Mouse (Mus musculus): ENCODE results near the gene Irs3.
A peak's percentile ranks its signal among the peaks of the same experiment; 100 is the strongest.

Irs3 gene

DNA sequence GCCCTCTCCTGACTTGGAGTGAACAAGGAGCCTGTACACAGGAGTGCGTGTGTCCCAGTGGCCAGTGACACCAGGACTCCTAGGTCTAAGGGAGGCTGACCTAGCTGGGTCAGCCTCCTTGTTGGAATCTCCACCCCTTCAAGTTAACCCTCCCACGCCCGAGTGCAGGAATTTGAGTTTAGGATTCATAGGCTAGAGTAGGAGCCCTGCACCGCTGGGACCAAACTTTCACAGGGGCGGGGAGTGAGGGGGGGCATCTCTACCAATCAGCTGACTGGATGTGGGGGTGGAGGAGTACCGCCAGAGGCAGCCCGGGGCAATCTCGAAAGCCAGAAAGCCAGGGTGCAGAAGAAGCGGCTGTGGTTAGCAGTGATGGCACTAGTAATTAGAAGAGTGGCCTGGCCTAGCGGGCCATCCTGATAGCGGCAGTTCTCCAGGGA lies at the start of gene Irs3:
Irs3 (minus strand) TSS at position 63 of the 440 bp plus-strand sequence.
- no peak for DNase-seq (ENCODE audit: low spot score)

DNA sequence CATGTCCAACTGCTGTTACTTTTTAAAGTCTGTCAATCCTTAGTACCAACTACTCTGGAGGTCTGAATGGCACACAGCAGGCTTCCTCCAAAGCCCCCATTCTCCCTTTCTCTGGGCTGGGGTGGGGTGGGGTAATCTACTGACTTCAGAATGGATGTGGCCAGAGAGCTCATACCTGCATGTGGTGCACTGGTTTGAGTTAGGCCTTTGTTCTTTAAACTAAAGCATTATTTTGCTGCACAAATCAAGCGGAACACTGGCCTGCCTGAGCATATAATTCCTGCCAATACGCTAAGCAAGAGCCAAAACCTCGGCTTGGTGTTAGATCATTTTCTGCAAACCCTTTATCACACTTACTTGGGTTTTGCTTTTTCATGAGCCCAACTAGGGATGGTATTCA lies 49.3 kb upstream of the Irs3 start:
- no peak for DNase-seq (ENCODE audit: low spot score)

DNA sequence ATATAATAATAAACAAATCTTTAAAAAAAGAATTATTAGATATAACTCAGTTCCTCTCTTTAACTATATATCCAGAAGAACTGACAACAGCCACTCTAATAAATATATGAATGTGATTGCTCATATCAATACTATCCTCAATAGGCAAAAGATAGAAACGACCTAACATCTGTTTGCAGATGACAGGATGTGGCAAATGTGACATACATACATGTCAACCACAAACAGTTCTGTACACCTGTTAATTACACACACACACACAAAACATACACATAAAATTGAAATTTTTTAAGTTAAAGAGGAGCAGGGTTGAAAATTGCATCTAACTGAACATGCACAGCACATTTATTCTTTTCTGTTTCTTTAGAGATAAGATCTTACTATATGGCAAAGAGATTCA lies 46.4 kb upstream of the Irs3 start:
- DNase-seq (ENCODE audit: low spot score), result no peak

DNA sequence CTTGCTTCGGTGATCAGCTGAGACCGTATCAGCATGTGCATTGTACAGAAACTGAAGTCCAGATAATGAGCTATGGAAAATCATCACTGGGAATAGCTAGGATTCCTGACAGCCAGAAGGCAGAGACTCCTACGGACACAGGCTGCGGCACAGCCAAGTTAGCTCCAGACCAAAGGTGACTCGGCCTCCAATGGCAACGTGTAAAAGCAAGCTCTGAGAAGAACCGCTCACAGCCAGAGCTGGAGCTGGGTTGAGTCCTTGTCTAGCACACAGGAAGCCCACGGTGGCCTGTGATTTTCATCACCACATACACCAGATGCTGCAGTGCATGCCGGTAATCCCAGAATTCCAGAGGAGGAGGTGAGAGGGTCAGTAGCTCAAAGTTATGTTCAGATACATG lies 45.0 kb upstream of the Irs3 start:
- DNase-seq (ENCODE audit: low spot score), result no peak

DNA sequence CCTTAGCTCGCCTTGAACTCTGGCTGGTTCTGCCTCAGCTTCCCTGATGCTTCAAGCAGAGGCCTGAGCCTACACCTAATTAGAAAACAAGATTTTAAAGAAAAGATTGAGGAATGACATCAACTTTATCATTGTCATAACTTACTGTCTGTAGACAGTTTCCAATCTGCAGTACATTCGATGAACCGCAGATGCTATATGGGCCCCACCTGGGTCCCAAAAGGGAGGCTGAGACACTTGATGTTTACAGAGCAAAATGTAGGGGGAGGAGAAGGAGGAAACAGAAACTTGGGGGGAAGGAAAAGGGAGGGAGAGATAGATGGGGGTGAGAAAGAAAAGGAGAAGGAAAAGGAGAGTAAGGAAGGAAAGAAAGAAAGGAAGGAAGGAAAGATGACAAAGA lies 44.5 kb upstream of the Irs3 start:
- no peak for DNase-seq (ENCODE audit: low spot score)

DNA sequence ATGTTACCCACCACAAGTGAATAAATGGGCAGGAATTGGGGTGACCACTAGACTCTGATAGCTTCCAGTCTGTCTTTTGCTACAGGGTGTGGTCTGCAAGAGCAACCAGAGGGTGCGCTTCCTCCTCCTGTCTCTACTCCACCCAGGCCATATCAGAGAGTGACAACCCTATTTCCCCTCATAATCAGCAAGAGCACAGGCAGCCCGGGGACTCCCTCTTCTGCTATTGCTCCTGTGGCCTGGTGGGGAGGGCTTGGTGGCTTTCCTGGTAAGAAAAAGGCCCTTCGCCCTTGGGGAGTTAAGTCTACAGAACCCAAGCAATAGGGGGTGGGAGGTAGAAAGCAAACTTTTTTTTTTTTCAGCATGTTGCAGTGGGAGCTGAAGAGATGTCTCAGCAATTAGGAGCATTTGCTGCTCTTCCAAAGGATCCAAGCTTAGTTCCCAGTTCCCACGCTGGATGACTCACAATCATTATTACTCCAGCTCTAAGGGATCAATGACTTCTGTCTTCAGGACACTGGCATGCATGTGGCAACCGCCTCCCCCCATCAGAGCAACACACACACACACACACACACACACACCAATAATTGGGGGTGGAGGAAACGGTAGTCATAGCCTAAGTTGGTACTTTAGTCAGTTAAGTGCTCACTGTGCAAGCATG lies 40.7 kb upstream of the Irs3 start:
- DNase-seq (ENCODE audit: low spot score), result peak; percentile 64

DNA sequence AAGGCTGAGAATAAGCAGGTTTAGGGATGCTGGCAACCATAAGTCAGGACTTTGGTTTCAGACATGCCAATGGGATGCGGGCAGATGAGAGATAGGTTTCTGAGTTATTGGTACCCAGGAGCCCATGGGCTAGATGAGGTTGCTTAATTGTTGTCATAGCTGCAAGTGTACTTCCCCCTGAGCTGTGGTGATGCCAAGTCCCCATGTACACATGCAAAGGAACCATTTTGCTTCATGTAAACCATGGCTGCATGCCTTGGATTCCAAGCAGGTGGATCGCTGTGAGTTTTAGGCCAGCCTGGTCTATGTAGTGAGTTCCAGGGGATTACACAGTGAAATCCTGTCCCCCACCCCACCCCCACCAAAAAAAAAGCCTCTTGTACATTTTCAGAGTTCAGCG lies 40.1 kb upstream of the Irs3 start:
- no peak for DNase-seq (ENCODE audit: low spot score)

DNA sequence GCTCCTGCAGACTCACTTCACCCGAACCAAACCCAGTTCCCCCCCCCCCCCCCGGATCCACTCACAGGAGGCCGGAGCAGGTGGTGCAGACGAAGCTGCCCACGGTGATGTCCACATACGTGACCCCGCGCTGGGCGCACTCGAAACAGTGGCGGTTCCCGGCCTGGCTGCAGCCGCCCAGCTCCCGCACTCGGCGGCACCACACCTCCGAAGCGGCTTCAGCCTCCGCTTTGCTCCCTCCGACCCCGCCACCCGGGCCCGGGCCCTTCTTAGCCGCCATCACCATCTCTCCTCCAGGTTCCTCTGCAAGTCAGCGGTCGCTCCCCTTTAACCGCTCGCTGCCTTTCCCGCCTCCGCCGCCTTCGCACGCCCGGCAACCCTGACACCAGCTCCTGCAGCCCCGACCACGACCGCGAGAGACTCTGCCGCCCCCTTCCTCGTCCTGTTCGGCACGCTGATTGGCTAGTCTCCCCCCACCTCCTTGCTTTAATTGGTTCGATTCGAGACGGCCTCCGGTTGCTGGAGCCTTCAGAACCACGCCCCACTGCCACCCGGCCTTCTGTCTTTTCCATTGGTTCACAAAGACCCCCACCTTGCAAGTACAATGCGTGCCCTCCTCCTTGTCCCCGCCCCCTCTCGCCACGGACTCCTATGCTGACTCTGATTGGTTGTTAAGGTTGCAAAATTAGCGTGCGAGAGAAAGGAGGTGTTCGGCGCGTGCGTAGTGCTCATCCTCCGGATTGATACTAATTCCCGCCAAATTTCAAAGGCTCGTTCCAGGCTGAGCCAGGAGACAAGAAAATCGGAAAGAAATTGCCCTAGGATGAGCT lies 39.0 kb upstream of the Irs3 start, which contains the start of gene Agfg2:
Agfg2 (minus strand) TSS at position 433 of the 830 bp plus-strand sequence.
- peak; percentile 95 for DNase-seq (ENCODE audit: low spot score)

DNA sequence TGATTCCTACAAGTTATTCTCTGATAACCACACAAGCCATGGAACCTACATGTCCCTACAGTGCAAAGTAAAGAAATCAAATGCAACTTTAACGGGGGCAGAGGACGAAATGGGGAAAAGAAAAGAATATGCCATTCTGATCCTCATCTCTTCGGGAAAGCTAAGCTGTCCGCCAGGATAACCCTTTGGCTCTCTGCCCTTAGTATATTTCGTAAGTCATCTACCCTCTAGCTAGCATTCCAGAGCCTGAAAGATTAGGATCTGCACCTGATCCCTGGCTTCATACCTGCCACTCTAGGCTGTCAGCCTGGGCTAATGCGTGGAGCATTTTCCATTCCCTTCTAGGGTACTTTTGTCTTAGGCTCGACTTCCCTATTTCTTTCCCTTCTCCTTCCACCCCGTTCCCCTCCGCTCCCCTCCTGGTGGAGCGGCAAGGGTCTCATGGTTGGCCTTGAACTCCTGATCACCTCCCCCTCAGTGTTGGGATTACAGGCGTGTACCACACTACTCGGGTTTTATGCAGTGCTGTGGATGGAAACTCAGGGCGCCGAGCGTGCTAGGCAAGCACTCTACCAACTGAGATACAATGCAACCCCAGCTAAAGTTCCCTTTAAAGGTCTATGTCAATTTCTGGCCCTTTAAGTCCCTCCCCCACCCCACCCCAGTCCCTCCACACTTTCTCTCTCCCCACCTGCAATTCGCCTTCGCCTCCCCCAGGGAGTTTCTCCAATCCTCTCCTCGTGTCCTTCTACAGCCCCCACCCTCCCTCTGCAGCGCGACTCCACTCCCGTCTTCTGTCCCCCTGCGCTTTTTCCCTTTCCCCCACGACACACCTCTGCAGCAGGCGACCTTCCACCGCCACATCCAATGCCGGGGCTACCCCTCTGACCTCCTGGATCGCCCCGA lies 38.1 kb upstream of the Irs3 start:
- no peak for DNase-seq (ENCODE audit: low spot score)

DNA sequence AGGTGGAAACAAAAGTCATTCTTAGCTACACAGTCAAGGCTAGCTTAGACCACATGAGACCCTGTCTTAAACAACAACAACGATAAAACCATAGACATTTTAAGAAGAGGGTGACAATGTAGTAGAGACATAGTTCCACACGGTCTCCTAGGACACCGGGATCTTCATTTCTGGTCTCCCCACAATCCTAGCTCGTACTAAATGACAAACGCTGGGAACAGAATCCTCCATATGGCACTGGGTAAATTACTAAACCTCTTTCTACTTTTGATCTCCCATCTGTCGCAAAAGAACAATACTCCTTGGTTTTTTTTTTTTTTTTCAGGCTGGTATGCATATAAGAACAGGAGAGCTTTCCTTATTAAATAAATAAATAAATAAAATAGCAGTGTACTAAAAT lies 37.0 kb upstream of the Irs3 start:
- DNase-seq (ENCODE audit: low spot score), result no peak

DNA sequence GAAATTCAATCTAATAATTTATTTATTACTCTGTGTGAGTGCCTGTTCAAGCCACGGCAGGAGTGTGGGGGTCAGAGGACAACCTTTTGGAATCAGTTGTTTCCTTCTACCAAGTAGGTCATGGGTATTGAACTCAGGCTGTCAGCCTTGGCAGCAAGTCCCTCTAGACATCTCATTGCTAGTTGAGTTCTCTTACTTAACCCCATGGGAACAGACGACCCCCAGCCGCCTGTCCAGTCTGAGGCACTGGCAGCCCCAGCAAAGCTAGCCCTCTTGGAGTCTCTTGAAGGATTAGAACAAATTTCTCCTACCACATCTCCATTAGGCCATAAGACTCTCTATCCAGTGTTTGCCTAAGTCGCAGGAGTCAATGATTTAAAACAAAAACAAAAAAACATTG lies 34.2 kb upstream of the Irs3 start:
- DNase-seq (ENCODE audit: low spot score), result no peak

DNA sequence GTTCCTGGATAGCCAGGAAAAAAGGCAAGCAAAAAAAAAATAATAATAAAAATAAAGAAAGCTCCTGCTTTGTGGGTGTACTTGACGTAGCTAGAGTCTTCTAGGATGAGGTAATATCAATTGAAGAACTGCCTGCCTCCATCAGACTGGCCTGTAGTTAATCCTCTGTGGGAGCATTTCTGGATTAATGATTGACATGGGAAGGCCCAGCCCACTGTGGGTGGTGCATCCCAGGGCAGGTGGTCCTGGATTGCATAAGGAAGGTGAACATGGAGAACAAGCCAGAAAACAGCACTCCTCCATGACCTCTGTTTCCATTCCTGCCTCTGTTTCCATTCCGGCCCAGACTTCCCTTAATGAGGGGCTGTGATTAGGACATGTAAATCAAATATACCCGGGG lies 33.2 kb upstream of the Irs3 start:
- DNase-seq (ENCODE audit: low spot score), result no peak

DNA sequence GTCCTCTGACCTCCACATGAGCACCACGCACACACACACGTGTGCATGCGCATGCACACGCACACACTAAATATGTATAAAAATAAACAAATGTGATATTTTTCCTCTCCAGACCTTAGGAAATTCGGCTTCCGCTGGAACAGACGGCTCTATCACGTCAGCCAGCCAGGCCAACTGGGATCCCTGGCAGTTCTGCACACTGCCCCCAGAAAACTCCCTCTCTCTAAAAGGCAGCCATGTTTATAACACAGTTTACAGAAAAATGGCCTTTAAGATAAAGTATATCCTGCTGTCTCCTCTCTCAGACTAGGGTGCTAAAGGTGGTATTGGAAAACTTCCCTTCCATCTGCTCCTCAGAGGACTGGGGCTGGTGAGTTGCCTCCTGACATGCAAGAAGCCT lies 32.3 kb upstream of the Irs3 start:
- DNase-seq (ENCODE audit: low spot score), result no peak

DNA sequence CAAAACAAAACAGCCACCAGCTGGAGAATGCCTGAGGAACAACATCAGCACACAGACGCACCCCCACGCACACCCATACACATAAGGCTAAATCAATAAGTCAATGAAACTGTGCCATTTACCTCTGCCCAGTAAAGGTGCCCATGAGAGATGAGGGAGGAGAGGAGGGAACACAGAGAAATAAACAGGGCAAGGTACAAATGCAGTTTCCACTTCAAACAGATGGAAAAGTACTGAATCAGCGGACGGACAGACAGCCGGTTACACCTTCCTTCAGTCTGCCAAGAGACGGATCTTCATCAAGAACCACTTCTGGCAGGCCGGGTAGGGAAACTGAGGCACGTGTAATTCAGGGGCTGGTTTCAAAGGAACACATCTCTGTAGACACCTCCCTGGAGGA lies 29.3 kb upstream of the Irs3 start:
- DNase-seq (ENCODE audit: low spot score), result no peak

DNA sequence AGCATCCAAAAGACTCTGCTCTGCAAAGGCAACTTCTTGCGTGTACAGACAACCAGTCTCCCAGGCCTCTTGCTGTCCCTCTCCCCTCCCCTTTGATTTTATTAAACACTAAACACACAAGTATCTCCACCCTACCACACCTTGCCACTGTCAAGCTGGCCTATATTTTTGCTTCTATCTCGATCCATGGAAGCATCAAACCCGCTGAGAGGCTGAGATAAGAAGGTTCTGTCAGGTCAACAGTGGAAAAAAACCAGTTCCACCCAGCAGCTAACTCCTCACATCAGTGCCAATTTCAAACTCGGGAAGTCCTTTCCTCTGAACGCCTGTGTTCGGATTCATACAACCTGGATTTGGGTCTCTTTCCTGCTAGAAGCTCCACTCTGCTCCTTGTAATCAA lies 27.5 kb upstream of the Irs3 start:
- no peak for DNase-seq (ENCODE audit: low spot score)

DNA sequence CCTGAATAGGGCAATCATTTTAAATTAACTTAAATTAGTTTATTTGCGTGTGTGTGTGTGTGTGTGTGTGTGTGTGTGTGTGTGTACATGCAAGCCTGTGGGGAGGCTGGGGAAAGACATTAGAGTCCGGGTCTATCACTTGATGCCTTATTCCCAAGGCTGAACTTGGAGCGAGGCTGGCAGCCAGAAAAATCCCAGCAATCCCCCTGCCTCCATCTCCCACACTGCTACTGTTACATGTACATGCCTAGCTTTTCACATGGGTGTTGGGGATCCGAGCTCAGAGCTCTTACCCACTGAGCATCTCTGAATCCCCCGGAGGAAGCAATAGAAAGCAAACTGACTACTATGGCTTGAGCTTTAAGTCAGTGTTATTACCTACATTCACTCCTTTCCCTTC lies 26.8 kb upstream of the Irs3 start:
- no peak for DNase-seq (ENCODE audit: low spot score)

DNA sequence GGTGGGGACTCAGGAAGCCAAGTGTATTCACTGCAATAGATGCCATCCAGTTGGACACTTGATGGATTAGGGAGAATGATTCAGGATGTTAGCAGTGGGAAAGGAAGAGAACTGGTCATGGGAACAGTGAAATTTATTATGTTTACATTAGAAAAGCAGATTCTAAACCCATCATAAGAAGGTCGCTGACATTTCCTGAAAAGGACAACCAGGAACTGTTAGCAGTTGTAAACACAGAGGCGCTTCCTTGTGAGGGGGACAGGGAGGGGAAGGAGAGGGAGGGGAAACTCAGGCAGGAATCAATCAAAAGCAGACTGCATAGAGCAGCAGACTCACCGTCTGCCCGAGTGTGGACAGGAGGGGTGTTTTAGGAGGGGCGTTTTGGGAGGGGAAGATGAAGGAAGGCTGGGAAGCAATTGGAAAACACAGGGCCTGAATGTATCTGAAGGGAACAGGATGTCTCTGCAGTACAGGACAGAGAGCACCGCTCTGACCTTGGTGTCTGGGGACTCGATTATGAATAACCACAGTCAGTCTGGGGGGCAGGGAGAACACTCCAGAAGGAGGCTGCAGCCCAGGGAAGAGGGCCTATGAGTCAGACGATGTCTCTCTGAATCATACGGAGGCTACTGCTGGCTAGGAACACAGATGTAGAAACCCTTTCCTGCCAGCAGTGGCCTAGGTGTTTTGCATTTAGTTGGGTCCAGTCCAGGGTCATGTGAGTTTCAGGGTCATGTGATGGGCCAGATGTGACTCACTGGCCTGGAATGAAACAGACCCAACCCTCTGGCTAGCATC lies 26.1 kb upstream of the Irs3 start:
- no peak for DNase-seq (ENCODE audit: low spot score)

DNA sequence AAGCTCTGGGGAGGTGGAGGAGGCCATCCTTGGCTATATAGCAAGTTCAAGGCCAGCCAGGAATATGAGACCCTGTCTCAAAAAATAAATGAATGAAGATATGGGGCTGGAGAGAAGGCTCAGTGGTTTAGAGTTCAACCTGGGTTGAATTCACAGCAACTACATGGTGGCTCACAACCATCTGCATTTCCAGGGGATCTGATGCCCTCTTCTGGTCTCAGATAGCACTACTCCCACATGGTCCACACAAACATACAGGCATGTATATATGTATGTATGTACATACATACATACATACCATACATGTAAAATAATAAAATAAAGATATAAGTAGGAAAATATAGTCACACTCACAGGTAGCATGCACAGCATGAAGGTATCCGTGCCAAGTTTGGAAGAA lies 24.7 kb upstream of the Irs3 start:
- no peak for DNase-seq (ENCODE audit: low spot score)

DNA sequence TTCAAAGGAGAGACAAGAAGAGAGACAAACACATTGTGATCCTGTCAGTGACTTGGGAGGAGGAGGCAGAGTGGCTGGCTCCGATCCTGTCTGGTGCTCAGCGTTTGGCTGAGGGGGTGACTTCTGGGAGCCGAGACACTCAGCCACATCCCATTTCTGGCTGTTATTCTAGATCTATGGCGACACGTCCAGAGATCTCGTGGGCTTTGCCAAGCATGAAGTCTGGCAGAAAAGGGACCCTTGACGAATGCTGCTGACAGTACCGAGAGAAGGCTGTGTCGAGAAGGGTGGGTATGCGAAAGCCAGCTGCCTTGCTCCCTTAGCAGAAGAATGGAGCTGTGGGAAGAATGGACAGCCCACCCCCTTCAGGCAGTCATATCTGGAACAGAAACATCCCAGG lies 23.5 kb upstream of the Irs3 start:
- DNase-seq (ENCODE audit: low spot score), result no peak

DNA sequence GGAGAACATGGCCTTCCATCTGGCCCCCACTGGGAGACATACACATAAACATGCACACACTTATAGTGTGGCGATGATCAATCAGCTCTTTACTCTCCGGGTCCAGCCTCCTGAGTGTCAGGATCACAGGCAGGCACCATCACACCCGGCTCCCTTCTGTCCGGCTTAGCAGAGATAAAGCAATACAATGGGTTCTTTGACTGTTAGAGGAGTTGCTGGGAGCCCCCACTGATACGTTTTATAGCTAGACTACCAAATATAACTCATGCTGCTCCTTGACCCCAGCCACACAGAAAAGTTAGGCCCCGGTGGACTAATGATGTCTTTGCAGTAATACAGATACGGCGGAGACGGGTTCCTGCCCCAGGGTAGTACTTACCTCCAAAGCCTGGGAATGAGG lies 17.5 kb upstream of the Irs3 start:
- DNase-seq (ENCODE audit: low spot score), result no peak

DNA sequence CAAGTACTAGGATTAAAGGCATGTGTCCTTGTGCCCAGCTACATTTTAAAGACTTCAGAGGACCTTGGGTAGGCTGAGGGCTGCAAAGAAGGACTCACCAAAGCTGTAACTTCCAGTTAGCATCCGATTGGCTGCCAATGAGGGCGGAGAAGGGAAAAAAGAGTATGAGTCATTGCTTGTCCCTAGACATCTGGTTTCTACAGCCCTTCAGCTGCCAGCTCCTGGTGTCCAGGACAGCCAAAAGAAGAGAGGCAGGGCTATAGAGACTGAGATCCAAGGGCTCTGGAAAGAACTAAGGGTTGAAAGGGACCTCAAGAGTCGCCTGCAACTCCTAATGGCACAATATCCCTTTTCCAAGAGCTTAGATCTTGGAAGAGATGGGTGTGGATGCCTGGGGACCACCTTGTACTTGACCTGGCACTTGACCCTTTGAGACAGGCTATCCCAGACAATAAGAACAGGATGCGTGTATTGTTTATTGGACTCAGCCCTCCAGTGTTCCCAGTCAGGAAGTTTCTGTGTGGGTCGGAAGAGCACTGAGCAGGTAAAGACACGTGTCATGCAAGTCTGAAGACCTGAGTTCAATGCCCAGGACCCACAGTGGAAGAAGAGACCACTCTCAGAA lies 14.7 kb upstream of the Irs3 start:
- no peak for DNase-seq (ENCODE audit: low spot score)
